Mouse (Mus musculus): ENCODE measurements at regions not wholly inside any gene's neighbourhood (a gene's known extent, or its start where the extent isn't known, plus 50 kb on each side); places are given as distances from the start of the nearest gene placed in this dataset.

DNA sequence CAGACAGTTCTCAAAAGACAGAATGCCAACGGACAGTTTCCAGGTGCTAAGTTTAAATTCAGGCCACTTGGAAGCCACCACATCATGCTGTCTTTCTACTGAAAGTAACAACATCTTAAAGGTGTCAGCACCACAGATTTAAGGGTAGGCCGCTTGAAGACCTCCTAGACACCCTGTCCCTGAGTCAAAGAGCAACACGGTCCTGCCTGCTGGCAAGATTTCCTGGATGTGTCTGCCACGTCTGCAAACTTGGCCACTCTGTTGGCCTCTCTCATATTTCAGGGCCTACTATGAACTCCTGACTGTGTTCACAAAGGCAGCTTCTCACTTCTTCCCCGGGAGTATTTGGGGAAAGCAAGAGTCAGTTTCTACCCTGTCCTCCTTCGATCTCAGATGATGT, 194.7 kb upstream of the Esrrg start:
- DNase-seq (ENCODE audit: extremely low spot score): no peak

DNA sequence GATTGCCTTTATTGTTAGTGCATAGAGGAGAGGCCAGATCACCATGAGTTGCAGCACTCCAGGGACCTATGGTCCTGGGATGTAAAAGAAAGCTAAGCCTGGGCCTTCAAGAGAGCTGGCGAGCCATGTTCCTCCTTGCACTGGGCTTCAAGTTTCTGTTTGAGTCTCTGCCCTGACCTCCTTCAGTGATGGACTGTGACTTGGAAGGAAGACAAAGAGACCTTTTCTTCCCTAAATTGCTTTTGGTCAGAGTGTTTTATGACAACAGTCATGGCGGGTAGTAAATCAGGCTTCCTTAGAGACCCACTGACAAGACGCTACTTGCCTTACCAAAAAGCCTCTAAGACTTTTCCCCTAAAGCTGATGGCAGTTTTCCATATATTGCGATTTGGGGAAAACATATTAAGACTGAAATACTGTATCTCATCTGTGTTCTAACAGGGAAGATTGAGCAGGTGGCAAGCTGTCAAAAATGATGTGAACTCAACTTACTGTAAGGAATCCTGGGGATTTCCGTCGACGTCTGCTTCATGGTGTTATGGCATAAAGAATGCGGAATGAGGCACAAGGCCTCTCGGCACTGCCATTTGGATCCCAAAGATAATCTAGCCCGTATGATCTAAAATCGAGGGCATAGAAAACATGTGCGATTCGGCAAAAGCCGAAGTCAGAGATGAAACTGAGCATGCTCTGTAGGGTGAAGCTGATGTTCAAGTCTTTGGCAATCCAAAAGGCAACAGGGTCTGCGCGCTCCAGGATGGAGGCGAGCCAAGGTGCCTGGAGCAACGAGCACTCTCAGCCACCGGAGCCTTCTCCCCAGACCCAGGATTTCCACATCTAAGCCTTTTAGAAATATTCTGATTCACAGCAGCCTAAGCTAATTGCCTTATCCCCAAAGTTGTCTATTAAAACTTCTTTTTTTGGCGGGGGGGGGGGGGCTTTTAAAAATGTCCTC, 190.1 kb upstream of the Esrrg start:
- no peak for DNase-seq (ENCODE audit: extremely low spot score)

DNA sequence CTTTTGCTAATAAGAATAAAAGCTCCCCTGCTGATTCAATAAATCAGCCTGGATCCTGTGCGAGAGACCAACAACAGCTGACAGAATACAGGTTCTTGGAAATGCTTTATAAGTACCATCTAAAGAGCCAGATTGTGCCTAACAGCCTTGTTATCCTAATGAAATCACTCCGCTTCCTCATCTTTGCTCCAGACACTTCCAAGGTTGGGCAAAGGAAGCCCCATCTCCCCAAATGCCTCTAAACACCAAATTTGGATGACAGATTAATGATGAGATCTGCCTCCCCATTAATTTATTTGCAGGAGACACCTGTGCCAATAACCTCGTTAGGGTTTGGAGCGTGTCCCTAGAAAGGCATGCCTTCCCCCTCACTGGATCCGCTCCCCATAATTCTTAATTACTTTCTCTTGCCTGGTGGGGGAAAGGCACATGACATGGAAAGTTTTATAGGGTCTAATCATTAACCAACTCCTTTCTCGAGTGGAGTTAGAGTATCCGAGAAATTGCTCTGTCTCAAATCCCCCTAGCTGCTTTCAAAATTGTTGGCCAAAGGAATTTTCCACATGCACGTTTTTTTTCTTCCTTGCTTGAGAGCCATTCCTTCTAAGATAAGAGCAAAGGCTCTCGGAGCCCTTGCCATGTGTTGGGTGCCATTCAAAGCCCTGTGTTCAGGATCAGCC, 179.9 kb upstream of the Esrrg start:
- no peak for DNase-seq (ENCODE audit: extremely low spot score)

DNA sequence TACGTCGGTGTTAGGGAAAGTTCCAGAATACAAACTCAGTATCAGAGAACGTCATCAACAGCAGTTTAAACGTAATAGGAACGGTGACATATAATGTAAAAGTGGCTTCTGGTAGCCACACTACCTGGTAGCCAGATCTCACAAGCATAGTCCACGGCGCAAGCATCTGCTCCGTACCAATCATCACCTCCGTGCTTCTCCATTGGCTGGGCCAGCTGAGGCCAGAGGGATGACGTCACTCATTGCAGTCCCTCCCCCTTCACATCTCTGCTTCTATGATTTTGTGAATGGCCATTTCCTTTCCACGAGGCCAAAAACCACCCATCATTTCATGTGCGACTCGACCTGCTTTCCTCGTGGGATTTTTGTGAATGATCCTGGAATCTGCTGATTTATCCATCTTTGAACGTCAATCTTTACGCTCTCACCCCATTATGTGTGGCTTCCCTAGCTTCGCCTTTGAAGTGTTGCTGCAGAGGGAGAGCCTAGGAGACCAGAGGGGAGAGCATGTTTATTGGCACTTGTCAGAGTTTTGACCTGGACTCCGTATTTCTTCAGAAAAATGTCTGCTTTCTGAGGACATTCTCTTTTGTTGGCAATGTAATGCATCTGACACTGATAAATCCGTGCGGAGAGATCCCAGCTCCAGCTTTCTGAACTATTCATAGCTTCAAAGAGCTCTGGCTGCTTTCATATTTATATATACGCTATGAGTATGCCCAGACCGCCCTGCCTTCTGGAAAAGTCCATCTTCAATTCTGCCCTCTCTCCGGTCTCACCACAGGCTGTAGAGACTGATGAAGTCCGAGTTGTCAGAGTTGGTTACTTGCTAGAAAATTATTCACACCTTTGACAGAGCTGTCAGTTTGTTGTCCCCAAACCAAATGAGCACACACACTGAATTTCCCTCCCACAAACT, 174.6 kb upstream of the Esrrg start:
- no peak for DNase-seq (ENCODE audit: extremely low spot score)

DNA sequence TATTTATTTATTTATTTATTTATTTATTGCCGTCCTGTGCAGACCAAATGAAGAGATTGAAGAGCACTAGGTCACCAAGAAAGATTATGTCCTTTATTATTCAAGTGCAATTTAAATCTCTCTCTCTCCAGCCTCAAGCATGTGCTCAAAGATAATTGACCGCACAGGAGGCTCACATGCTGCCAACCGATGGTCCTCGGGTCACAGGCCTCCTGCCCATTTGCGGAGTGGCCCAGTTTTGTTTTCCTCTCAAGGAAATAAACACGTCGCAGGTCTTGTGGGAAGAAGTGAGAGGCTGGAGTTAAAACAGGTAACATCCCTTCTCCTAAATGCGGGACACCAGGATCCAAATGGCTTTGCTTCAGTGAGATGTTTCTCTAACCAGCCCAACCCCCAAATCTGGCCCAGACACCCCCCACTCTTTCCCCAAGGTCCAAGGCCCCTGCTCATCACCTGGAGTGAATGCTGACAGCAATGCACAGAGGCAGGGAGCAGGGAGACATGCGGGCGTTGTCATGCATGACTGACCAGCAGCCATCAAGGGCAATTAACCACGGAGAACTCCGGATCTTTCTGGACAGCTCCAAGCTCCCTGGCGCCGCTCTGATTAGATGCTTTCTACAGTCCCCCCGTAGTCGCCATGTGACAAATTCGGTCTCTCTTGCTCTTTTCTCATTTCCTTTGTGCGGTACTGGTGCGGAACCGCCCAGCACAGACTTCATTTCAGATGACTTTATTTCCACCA, 169.2 kb upstream of the Esrrg start:
- DNase-seq (ENCODE audit: extremely low spot score): no peak

DNA sequence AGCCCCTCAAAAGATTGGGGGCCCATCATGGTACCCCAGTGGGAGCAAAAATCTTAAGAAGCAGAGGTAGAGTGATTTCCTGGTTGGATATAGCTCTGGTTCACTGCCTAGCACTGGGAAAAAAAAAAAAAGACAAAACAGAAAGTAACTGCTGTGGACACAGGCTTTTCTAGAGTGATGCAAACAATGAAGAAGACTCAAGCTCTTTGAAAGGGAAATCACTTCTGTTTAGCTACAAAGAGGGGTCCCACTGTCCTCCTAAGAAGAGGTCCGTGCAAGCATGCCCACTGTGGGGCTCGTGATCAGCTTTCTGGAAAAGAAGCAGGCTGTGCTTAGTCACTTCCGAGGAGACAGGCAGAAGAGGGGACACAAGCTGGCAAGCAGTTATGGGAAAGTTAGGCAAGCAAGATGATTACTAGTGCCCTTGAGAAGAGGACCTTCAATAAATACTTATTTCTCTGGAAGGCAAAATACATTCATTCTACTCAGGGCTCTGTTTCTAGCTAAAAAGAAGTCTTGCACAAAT, 166.9 kb upstream of the Esrrg start:
- no peak for DNase-seq (ENCODE audit: extremely low spot score)

DNA sequence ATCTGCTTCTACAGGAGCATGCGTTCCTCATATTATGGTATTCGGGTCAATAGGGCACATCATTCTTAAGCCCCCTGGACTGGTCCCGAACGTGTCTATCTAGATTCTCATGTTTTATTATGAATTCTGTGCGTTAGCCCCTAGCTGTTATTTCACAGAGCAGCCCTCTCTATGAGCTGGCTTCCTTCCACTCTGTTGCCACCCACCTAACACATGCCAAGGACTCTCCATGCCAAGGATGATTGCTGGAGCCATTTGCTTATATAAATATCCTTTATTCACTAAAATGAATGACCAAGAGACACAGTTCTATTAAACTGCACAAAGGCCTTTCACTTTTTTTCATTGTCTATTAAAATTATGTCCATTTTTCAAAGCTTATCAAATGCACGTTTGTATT, 162.1 kb upstream of the Esrrg start:
- no peak for DNase-seq (ENCODE audit: extremely low spot score)

DNA sequence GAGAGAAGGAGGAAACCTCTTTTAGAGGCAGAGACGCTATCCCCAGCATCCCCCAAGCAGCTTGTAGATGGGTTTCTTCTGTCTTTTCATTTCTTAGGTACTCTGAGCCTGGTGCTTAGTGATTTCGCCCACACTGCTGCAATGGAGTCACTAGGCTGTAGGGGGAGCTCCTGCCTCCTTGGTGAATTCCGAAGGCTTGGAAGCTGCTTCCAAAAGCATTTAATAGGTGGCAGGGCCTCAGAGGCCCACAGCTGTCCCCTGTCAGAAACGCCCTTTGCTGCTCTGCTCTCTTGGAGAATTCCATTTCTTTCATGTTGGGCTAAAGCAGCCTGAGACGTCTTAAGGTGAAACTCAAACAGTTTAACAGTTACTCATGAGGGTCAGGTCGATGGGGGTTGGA, 160.4 kb upstream of the Esrrg start:
- peak; percentile 72 for DNase-seq (ENCODE audit: extremely low spot score)

DNA sequence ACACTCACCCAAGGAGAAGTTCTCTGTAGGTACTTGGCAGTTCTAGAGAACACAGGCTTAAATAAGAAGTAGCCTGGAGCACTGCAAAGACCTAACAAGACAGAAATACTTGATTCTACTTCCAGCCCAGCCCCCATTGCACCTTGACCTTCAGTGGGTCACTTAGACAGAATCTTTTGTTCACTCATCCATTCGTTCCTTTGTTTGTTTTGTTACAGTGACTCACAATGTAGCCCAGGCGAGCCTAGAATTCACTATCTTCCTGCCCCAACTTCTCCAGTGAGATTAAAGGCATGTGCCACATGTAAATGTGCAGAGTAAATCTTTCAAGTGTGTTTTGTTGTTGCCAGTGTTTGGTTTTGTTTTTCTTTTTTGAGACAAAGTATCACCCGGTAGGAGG, 158.5 kb upstream of the Esrrg start:
- no peak for DNase-seq (ENCODE audit: extremely low spot score)

DNA sequence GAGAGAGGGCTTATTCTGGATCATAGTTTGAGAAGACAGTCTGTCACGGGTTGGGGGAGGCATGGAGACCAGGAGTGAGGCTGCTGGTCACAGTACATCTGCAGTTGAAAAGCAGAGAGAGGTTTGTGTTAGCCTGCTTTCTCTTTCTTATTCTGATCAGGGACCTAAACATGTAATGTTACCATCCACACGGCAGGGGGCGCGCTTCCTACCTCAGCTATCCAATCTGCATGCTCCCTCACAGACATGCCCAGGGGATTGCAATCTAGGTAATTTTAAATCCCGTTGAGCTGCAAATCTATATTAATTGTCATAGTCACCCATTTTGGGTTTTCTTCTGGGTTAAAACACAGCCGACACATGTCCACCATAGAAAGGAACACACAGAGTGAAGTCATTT, 156.4 kb upstream of the Esrrg start:
- DNase-seq (ENCODE audit: extremely low spot score): peak; percentile 46

DNA sequence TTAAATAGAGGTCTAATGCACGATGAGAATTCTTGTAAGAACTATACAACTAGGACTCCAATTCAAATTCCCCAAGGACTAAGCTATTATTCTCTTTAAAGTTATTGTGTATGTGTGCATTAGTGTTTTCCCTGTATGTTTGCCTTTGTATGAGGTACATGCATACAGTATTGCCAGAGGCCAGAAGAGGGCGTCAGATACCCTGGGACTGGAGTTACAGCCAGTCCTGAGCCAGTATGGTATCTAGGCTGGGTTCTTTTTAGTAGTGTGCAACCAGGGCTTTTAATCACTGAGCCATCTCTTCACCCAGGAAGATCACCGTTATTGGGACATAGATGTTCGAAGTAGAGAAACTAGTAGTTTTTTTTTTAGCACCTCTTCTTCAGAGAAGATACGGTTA, 154.2 kb upstream of the Esrrg start:
- no peak for DNase-seq (ENCODE audit: extremely low spot score)

DNA sequence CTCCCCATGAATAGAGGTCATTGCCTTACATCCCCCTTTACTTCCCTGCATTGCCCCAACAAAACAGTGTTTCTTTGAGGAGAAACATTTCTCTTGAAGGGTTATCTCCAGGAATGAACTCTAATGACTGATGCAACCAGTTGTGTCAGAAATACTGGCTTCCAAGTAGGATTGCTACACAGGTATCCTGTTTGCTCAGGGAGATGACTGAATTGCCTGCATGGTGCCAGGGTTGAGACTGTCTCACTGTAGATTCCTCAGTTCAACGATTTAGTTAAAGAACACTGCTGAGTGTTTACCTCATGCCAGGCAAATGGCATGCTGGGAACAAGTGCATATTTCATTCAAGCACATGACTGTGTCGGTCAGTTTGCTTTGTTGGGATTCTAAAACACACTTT, 123.8 kb upstream of the Esrrg start:
- no peak for DNase-seq (ENCODE audit: extremely low spot score)

DNA sequence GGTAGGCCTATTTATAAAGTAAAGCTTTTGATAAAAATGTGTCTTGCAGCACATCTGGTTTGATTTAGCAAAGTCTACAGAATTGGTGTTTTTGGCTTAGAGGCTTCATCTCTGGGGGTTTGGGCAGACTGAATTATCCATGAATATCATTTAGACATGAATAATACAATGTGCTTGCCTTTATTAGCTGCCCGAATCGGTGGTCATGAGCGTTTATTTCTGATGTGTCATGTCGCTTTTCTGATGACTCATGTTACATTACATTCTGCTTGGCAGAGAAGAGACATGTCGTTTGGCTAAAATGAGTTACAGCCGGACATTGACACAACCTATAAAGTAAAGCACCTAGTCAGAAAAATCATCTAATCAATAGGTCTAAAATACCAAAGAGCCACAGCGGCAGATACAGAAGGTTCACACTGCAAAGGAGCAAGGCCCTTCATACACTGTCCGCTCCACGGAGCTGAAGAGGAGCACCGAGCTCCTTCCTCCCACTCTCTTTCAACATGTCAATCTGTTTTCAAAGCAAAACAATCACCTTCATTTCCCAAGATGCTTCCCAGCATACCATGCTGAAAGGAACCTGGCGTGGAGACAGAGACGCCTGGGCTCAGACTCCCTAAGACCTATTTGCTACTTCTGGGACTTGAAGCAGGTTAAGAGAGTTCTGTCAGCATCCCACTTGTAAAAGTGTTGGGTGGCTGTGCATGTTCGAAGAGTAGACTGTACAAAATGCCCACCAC, 120.5 kb upstream of the Esrrg start:
- DNase-seq (ENCODE audit: extremely low spot score): no peak

DNA sequence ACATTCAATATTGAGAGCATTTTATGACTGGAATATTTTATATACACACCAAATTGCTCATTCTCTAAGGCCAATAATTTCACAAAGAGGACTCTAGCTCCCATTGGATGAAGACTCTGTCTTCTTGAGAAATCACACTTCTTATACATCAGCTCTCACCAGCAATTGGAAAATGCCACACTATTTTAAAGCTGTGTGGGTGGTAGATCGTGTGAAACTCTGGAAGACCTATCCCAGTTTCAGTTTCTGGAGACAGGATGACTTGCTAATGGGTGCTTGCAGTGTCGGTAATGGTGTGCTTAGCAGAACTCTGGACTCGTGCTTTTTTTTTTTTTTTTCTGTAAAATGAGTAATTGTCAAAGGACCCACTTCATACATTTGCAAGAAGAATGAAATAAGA, 119.1 kb upstream of the Esrrg start:
- DNase-seq (ENCODE audit: extremely low spot score): no peak

DNA sequence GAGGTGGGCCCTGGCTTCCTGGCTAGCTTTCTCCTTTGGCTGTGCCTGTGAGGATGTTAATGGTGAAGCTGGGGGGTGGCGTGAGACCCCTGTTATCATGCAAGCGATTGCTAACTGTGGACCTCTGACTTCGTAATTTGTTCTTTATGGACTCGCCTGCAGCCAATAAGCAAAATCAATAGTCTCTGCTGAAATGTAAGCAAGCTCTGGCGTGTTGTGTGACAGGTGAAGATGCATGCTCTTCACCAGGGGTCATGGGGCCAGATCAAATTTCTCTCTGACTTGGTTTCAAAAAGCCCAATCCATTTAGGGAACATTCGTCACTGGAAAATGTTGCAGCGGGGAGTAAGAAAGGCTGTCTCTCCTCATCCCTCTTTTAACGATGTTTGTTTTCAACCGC, 103.2 kb upstream of the Esrrg start:
- DNase-seq (ENCODE audit: extremely low spot score): peak; percentile 24

DNA sequence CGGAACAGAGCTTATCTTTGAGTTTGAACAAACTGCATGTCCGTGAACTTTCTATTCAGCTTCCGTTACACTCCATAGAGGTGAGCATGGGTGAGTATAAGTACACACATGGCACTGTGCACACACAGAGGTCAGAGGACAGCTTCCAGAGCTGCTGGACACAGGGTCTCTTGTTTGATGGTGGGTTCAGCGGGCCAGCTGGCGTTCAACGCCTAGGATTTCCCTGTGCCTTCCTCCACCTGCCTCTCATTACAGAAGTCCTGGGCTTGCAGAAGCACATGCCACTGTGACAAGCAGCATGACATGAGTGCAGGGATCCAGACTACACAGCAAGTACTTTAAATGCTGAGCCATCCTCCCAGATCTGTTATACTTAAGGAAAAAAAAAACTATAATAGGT, 101.4 kb upstream of the Esrrg start:
- DNase-seq (ENCODE audit: extremely low spot score): peak; percentile 10

DNA sequence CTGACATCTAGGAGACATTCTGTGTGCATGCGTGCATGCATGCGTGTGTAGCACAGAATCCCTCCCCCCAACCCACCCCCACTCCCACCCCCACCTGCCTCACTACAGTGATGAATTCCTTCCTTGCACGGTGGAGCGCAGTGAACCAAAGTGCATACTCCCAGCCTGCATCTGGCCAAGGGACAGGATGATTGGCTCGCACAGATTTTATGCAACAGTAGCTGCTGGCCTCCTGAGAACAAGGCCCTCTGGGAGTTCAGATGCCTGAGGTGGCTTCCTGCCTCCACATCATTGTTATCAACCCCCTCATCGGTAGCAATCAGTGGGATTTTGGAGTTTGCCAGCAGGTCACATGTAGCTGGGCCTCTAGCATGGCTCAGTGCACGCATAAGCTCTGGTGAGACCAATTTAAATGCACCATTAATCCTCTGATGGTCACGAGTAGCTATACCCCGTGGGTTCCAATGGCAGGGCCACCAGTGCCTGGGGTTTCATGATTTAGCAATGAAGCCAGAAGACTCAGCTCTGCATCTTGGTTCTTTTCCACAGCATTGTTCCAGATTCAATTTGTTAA, 77.2 kb upstream of the Esrrg start:
- DNase-seq (ENCODE audit: extremely low spot score): no peak

DNA sequence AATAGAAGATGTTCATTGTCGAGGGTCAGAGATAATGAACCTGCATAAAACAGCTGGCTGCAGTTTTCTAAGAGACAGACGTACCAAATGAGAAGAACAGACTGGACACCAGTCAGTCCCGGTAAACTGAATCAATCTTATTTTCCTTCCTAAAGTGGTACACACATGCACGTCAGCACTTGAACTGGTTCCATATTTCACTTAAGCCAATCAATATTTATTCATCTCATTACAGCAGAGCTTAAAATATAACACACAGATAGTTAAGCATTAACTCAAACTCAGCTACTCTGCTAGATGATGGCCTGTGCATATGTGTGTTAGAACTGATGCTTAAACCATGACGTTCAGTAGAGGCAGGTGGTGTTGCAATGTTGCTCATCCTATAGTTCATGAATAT, 72.3 kb upstream of the Esrrg start:
- no peak for DNase-seq (ENCODE audit: extremely low spot score)

DNA sequence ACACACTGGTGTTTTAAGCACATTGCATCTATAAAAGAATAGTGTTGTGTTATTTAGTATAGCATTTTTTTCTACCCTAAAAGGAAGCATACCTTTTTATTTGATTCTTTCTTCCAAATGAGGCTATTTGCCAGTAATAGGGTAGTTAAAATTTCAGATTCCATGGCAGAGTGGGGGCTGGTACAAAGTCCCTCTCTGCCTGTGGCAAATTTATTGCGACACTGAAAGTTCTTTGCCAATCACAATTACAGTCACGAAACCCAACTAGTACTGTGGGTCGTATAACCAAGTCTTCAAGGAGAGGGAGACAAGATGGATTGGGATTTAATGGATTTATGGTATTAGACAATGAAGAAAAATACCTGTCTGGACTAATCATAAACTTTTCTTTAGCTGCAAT, 51.9 kb upstream of the Esrrg start:
- no peak for DNase-seq (ENCODE audit: extremely low spot score)

Data from embryo, embryonic 9.5 days (tissue).